Mouse (Mus musculus) cerebellum, postnatal 25 days (tissue): Measurements from ENCODE around the gene Lnx1.

ENCODE experiments used
- DNase-seq, 2 experiments: peaks; one replicate each; pipeline ENCODE4 v3.0.0; 2021; ENCODE audit warnings: mixed read lengths in 2 of 2

Lnx1 gene

DNA sequence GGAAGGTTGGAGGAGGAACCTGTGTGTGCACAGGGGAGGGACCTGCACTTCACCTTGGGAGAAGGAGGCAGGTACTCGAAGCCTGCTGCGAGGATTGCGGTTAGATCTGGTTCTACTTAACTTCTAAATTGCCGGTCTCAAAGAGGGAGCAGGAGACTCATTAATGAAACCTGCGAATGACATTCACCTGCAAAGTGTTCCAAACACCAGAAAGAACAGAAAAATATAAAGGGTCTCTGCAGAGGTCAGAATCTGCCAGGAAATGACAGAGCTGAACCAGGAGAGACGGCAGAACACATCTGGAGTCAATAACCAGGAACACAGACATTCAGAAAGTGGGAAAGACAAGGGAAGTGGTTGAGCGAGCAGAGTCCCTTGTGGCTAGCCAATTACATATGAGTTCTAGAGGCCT lies 8.3 kb downstream of the Lnx1 start:
- no peak for DNase-seq

DNA sequence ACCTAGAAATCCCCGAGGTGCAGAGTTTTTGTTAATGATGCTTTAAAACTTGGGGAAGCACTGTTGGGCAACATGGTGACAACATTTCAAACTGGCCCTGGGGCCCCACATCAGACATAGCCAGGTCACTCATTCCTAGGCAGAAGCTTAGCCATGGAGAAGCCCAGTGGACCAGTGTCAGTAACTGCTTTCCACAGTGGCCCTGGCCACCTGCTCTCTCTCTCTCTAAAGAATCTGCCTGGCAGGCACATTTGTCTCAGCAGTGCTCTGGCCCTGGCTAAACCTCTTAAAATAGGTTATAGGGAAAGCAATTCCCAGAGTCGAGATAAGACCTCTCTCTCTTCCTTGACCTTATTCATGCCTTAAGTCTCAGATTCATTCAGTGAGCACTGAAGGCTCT lies 8.9 kb downstream of the Lnx1 start:
- DNase-seq, result peak; percentile 51 to 82

DNA sequence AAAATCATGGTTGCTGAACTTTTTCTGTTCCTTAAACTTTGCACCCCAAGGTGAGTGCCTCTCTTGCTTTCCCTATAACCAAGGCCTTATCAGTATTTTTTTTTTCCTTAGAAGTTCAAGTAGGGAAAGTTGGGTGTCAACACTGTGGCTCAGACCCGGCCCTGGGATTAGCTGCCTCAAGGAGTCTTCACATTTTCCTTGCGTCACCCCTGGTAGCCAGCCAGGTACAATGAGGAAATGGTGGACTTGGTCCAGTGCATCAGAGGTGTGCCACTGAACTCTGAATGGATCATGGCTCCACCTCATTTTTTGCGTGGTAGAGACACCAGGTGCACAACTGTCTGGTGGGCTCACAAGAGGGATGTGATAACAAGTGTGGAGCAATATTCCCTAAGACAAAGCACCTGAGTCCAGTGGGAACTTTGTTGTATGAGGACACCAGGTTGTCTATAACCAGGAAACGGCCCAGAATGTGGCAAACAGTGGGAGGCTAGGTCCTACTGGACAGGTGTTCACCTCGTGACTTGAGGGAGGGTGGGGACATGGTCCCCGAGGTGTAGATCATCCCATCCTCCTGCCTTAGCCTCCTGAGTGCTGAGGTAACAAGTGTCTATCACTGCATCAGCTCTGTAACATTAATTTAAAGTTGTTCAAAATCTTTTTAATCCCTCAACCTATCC lies 10.2 kb downstream of the Lnx1 start:
- no peak for DNase-seq

DNA sequence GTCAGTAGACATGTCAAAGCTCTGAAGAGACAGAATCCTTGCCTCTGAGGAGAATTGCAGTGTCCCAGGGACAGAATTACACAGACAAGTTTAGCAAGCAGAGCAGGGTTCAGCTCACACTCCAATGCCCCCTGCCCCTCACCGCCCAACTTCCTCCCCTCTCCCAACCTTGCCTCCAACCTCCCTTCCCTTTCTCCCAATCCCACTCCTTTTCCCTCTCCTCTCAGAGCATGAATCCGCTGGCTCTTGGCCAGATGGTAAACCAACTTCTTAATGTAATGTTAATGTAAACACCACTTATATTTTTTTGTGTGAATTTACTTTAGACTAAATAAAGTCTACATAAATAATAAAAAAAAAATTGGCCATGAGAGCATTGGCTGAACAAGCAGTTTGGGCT lies 13.9 kb downstream of the Lnx1 start:
- no peak for DNase-seq

DNA sequence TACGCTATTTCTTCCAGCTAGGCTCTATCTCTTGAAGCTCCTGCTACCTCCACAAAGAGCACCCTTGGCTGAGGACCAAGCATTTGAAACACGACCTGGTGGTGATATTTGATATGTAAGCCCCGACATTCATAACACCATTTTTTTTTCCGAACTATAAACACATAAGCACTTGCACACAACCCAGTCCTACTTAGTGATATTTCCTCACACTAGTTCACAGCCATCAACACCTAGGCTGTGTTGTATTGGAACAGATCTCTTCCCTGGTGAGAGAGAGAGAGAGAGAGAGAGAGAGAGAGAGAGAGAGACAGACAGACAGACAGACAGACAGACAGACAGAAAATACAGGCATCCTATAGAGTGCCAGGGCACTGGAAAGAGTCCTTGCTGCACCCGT lies 17.8 kb downstream of the Lnx1 start:
- DNase-seq, result no peak

DNA sequence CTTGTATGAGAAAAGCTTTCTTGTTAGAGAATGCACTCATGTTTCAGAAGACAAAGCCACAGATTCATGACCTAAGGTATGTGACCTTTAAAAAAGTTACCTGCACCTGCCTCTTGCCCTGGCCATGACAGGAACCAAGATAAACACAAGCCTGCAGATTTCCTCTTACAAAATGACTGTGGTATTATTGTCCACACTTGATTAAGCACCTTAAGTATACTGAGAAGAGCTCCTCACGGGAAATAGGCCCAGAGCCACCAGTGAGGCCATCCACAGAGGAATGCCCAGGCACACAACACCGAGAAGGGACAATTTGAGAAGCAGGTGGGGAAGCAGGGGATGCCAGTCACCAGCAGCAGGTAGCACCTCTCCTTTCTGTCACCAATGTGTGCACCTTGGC lies 18.9 kb downstream of the Lnx1 start:
- no peak for DNase-seq

DNA sequence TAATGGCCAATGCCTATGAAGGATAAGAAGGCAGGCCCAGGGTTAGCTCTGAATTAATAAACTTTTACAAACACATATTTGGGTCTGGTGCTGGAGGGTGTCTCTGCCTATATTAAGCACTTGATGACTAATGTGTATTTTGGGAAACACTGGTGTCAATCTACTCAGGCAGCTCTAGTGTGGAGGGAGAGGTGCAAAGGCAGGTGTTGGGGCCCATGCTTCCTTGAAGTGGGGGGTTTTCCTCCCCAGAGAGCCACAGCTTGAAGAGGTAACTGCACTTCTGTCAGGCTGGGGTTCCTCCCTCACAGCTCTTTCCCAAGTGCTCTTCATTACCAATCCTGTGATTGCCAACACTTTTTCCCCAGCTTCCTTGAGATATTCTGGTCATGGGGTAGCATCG lies 20.0 kb downstream of the Lnx1 start:
- no peak for DNase-seq

DNA sequence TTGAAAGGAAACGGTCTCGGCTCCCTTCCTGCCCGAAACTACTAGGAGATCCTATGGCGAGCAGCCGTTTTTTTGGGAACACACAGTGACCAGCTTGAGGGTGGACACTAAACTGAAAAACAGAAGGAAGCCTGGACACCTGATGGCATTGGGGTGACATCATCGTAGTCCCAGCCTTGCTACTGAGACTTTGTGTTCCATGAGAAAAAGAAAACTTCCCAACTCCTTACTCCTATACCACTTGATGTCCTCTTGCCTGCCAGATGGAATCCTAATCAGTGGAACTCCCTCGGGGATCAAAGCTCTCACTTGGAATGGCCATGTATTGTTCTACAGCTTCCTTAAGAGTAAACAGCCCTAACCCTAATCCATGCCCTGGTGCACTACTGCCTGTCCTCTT lies 23.1 kb downstream of the Lnx1 start:
- no peak for DNase-seq

DNA sequence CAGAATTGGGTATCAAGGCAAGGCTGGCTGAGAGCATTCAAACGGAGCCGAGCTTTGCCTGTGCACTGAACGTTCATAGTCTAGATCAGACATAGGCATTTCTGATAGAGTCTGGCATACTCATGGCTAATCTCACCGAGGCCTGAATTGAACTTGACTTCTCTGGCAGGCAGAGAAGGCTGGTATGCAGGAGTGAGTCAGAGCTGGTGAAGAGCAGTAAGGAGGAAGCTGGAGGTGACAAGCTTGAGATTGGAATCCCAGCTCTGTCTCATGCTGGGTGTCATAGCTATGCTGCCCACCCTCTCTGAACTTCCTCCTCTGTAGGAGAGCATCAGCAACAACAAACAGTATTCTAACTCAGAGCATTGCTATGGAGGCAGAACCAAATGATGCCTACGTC lies 24.0 kb downstream of the Lnx1 start:
- DNase-seq, result no peak

DNA sequence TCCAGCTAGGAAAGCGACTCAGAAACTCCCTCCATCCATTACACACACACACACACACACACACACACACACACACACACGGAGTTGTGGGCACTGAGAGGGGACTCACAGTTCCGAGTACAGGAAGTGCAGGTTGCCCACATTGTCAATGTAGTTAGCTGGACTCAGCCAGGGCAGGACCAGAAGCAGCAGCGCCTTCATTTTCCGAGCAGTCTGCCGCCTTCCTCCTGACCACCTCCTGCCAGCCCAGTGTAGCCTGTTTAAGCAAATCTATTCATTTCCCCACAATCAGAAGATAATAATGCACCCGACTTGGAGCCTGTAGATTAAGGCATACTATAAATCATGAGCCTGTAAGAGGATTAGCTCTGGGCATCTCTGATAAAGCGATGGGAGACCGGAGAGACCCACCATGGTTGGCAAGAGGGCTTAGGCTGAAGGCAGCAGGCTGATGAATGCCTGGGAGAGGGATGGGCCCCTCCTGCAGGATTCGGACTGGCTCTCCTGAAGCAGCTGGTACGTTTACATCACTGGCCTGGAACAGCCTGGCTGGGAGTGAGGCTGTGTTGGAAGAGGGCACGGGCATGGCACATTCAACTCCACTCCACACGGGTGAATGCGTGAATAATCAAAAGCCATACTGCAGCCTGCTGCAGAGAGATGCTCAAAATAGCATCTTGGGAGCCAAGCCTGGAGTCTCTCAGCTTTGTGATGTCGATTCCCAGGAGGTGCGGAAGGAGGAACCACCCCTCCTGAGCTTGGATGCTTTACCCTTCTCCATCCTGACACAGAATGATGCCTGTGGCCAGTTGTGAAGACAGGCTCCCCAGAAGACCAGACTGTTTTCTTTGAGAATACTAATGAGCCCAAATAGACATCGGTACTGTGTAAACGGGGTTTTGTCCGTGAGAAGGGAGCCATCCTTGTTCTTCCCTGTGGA lies 25.0 kb downstream of the Lnx1 start:
- peak; percentile 86 to 88 for DNase-seq

DNA sequence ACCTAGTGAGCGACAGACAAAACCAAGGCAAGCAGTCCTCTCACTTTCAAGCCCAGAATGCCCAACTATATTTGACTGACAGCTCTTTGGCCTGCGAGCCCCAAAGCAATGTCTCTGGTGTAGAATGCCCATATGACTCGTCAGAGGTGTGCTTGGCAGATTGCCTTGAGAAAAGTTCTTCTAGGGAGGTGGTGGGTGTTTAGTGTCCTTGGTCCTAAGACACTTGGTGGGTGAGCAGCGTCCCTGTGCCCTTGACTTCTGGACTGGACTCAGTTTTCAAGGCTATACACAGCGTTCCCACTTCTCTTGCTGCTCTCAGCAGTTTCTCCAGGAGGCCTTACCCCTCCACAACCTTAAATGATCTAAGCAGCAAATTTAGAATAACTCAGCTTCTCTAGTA lies 30.2 kb downstream of the Lnx1 start:
- no peak for DNase-seq

DNA sequence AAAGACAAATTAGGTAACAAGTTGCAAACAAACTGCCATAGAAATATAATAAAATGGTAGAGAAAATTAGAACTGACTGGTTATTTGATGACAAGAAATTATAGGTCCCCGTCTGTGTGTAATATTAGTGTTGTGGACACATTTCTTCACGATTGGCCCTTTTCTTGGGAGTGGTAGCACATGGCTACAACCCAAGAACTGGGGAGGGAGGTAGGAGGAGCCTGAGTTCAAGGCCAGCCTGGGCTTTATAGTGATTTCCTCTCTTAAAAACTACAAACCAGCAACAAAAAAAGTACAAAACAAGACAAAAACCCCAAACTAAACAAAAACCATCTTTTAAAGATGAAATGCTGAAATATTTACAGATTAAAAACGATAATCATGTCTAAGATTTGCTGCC lies 31.8 kb downstream of the Lnx1 start:
- no peak for DNase-seq

DNA sequence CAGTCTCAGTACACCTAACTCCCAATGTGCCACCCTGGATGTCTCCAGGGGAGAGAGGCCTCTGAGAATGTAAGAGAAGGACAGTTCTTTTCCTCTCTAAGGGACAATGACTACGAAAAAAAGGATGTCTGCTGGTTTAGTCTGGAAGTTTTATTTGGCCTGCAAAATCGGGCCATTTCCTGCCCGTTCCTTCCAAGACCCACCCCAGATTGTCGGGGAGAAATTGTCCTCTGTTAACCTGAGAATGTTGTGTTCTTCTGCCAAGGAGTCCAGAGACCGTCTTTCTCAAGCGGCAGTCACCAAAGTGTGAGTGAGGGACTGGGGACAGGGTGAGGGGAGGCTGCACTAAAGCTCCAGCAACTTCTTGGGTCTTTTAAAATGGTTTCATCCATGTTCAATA lies 32.8 kb downstream of the Lnx1 start:
- no peak for DNase-seq

DNA sequence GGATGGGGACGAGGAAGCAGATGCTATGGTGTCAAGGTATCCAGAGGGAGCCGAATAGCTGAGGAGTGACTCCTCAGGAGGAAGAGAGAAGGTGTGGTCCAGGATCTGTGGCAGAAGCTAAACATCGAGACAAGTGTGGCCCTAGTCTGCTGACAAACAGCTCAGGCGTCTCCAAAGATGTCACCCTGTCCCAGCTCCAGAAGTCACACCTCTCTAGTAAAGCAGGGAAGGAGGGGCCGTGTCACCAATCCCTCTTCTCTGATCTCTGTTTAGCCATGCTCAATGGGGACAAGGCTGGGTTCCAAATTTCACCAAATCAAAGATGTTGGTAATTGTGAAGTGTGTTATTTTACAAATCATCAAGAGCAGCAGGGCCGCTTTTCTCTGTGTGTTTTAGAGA lies 33.8 kb downstream of the Lnx1 start:
- DNase-seq, result no peak

DNA sequence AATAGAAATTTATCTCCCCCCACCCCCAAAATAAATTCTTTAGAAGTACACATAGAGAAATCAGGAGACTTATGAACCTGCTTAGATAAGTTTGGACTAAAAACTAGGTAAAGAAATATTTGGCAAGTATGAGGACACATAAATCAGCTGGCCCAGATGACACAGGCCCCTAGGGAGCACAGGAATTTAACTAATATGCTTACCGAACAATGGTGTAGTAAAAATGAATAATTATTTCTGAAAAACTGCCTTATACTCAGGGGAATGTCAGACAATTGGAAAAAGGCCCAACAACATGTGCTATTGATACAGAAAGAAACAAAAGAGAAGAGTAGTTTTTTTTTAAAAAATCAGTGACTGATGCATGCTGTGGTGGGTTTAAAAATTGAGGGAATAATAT lies 40.1 kb downstream of the Lnx1 start:
- no peak for DNase-seq

DNA sequence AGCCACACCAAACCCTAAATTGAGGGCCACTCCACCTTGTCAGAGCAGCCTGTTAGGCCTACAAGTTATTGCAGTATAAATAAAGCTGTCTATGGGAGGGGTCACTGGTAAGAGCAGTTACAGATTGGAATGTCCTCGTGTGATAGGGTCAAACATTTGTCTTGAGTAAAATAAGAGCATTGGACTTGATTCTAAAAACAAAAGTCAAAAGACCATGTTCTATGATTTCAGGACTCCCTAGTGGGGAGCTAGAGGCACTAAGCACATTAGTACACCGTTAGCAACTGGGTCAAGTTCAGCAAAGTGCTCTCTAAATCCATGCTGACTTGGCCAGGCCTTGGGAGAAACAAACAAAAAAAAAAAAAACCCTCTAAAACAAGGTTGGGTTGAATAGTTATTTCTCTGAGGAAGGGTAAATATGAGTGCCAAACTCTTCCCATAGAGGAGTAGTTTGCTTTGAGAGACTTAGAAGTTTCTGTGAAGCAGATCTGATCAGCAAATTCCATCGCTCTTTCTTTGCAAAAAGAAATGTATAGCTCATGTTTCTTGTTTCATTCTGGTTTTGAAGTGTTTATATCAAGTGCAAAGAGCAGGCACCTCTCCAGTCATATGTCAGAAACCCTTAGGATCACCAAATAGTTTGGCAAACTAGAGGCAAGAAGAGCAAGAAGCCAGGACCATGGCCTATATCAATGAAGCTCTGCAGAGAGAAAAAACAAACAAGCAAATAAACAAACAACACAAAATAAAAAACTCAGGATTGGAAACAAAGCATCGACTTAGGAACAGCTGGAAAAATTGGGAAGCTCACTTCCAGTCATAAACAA lies 40.8 kb downstream of the Lnx1 start:
- DNase-seq, result peak in 1 of 2 experiments; percentile 23

DNA sequence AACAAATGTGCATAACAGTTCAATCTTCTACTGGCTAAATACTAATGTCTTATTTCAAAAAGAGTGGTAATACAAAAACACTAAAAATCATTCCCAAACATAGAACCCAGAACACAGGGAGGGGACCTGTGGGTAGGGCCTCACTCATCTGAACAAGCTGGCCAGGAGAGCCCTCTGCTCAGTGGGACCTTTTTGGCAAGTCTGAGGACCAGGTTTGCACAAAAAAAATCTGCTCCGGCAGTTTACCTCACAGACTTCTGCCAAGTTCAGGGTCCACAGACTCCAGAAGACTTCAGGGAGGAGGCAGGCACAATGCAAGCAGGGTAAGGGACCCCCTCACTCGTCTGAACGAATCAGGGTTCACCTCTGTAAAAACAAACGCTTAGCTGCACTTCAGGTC lies 42.9 kb downstream of the Lnx1 start:
- DNase-seq, result peak; percentile 26 to 33

DNA sequence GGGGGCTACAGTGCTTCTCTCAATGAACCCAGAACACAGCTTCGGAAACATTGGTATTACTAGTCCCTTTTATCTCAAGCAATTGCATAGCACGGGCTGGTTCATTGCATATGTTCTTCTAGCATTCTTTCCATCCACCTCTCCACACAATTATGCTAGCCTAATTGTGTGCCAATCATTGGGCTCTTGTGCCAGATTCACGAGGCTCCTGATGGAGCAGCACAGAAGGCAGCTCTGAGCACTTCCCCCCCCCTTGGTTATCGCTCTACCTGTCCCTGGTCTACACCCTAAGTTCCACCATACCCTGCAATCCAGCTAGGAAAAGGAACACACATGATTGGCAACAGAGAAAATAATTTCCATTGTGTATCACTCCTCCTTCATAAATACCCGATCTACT lies 43.4 kb downstream of the Lnx1 start:
- peak; percentile 25 to 58 for DNase-seq

DNA sequence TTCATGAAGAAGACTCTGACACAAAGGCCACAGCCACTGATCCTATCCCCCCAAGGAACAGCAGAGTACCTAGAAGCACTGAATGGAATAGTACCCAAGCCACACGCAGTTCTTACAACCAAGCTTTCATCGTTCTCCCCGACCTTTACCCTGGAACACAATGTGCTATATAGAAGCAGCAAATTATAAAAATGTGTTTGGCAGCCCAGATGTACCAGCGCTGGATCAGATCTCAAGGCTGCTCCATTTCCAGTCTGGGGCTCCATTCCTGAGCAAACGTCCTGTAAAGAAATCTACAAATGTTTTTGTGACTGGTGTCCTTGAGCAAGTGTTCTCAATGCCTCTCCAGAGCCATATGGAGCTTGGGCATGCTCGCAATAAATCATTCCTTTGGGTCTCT lies 44.8 kb downstream of the Lnx1 start:
- no peak for DNase-seq

DNA sequence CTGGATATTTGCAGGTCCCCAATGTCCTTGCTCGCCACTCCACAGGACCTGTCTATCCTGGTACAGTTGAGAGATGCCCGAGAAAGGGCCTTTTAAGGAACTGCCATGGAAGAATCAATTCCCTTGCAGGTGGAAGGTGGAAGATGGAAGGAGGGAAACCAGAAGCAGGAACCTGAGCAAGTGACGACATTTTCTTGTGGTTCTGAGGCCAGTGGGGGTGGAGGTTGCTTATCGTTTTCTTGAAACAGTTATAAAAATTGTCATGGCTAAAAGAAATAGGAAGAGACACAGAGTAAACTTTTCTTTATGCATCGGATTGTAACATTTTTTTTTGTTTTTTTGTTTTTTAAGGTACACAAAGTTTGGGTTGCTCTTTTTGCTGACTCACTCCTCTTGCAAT lies 46.3 kb downstream of the Lnx1 start:
- no peak for DNase-seq

DNA sequence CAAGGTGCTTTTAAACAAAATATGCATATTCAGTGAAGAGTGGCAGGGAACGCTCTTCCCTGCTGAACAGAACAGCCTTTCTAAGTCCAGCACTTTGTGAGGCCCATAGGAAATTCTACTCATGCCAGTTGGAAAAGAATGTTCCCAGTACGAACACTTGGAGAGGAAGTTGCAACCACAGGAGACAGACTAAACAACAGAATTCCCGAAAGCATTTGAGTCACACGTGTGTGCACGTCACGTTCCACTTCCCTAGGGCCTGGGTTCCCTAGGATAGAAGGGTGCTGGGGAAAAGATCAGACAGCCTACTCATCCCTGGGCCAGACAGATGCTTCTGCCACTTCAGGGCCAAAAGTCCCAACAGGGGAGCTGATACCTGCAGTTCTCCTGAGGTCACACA lies 48.2 kb downstream of the Lnx1 start:
- no peak for DNase-seq

DNA sequence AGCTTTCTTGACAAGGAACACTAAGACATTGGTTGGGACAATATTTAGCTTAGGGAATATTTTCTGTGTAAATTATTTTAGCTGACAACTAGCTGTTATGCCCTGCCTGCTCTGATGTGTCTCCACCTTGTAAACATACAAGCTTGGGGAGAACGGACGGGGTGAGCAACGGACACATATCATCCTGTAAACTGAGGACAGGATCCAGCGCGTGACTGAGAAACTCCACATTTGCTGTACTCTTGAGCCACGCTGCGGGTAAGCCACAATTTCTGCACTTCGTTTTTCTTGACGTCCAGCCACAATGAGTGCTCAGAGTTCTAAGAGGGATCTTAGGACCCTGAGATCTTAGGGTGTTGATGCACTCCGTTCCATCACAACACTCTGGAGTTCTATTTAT lies 48.9 kb downstream of the Lnx1 start:
- no peak for DNase-seq

DNA sequence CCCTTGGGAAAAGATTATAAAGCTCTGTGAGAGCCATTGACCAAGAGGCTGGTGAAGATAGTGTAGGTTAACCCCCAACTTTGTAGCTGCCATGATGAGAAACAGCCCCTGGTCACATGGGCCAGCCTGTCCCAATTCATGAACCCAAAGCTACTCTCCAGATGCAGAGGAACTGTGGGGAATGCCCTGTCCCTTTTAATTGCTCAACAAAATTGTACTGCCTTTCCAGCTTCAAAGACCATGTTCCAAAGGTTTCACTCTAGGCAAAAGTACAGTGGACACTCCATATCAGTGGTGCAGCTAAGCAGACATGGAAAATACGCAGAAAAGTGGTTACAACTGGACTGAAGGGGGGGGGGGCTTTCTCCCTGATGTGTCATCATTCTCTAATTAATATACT lies 53.6 kb downstream of the Lnx1 start:
- no peak for DNase-seq

DNA sequence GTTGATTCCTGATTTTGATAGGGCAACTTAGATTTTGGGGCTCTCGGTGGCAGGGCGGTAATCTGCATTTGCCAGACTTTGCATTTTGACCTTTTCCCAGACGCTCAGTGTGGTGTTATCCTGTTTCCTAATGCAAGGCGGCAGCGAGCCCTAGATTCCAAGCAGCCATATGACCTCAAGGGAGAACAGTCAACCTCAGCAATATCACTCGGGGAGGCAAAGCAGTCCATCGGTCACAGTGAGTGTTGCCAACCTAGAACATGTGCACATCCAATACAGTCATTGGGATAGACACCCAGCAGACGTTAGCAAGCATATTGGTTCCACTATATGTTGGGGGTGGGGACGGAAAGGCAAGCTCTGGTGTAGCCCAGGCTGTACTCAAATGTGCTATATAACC lies 54.5 kb downstream of the Lnx1 start:
- DNase-seq, result no peak
